Mouse (Mus musculus) mouse trophoblast stem cell (cell line): ENCODE measurements around the gene S100z.

ENCODE experiments used
- in situ Hi-C, 2 experiments: fragments of 300-500 bp; cut with MseI, MboI; formaldehyde crosslinking; loops; 2 replicates in 1 of 2; 3 replicates in 1 of 2; pipeline ENCODE4 v1.15.1; 2025

The S100z gene

GRCm38 (mm10) chr13:95444824-95445223 lies 33.7 kb downstream of the S100z start, which contains the start of gene Crhbp:
Gene Crhbp (minus strand): TSS chr13:95444924.
- in situ Hi-C loops, result no loop called here

- in situ Hi-C loops, result no loop called here
Observed at GRCm38 (mm10) chr13:95444291-95444690, 34.2 kb downstream of the S100z start.

GRCm38 (mm10) chr13:95443376-95444233 lies 34.9 kb downstream of the S100z start:
- in situ Hi-C loops, result no loop called here

GRCm38 (mm10) chr13:95442901-95443300 lies 35.6 kb downstream of the S100z start:
- in situ Hi-C loops, result no loop called here

- in situ Hi-C loops, result no loop called here
Observed at GRCm38 (mm10) chr13:95439569-95439968, 39.0 kb downstream of the S100z start.

GRCm38 (mm10) chr13:95431760-95432159 lies 46.8 kb downstream of the S100z start:
- in situ Hi-C loops, result no loop called here

GRCm38 (mm10) chr13:95427499-95427898 lies 51.0 kb downstream of the S100z start:
- in situ Hi-C loops, result no loop called here
